Mouse (Mus musculus): Measurements from ENCODE around the gene Slc6a3. TPM values are rescaled to one million over a fixed set of nuclear protein-coding genes. Genes with fewer than 3 reads are reported as not detected.

The Slc6a3 gene
- polyA plus RNA-seq (2014; fragmentation: Illumina TruSeq; extraction: RNeasy Lipid Tissue Mini Kit (QIAGEN cat#74804); ENCODE audit: low read depth, low replicate concordance): not detected

DNA sequence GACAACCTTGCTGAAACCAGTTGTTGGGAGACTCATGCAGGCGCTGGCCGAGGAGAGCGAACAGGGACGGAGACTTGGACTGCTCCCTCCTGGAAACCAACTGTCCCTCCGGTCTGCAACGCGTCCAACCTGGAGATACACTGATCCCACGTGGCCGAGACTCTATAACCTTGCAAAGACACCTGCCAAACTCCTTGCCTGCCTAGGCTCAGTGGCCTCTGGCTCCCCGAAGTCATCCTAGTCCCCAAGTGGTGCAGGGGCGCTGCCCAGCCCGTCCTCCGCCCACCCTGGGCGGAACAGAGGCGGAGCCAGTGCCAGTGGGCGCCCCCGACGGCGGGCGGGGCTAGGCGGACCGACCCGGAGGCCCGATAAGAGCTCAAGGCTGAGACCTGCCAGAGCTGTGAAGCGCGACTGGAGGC, at the start of gene Slc6a3:
Slc6a3 (plus strand) TSS at position 345 of the 419 bp plus-strand sequence.

GRCm38 (mm10) chr13:73603522-73604155, 67.1 kb downstream of the Slc6a3 start, which contains the start of gene Clptm1l:
Gene Clptm1l (plus strand): TSS chr13:73604006.

GRCm38 (mm10) chr13:73626745-73627549, 90.4 kb downstream of the Slc6a3 start, which contains the start of gene Tert:
Gene Tert (plus strand): TSS chr13:73626911.

Other genes starting within 250 kb of the Slc6a3 start
- gene Mrpl36, start 208.2 kb upstream of the Slc6a3 start, polyA plus RNA-seq (2014; fragmentation: Illumina TruSeq; extraction: RNeasy Lipid Tissue Mini Kit (QIAGEN cat#74804); ENCODE audit: low read depth, low replicate concordance): 51.5 TPM
- gene Ndufs6, start 208.2 kb upstream of the Slc6a3 start, polyA plus RNA-seq (2014; fragmentation: Illumina TruSeq; extraction: RNeasy Lipid Tissue Mini Kit (QIAGEN cat#74804); ENCODE audit: low read depth, low replicate concordance): 165 TPM
- gene Lpcat1, start 69.5 kb upstream of the Slc6a3 start, polyA plus RNA-seq (2014; fragmentation: Illumina TruSeq; extraction: RNeasy Lipid Tissue Mini Kit (QIAGEN cat#74804); ENCODE audit: low read depth, low replicate concordance): 13.7 TPM
- gene Clptm1l, start 67.3 kb downstream of the Slc6a3 start, polyA plus RNA-seq (2014; fragmentation: Illumina TruSeq; extraction: RNeasy Lipid Tissue Mini Kit (QIAGEN cat#74804); ENCODE audit: low read depth, low replicate concordance): 165 TPM
- gene Tert, start 90.2 kb downstream of the Slc6a3 start, polyA plus RNA-seq (2014; fragmentation: Illumina TruSeq; extraction: RNeasy Lipid Tissue Mini Kit (QIAGEN cat#74804); ENCODE audit: low read depth, low replicate concordance): 2.4 TPM
- 2.8 TPM for gene Slc6a18, start 141.3 kb downstream of the Slc6a3 start, polyA plus RNA-seq (2014; fragmentation: Illumina TruSeq; extraction: RNeasy Lipid Tissue Mini Kit (QIAGEN cat#74804); ENCODE audit: low read depth, low replicate concordance)
- 1.3 TPM for gene Slc6a19, start 168.1 kb downstream of the Slc6a3 start, polyA plus RNA-seq (2014; fragmentation: Illumina TruSeq; extraction: RNeasy Lipid Tissue Mini Kit (QIAGEN cat#74804); ENCODE audit: low read depth, low replicate concordance)
- 24.9 TPM for gene Slc12a7, start 196.3 kb downstream of the Slc6a3 start, polyA plus RNA-seq (2014; fragmentation: Illumina TruSeq; extraction: RNeasy Lipid Tissue Mini Kit (QIAGEN cat#74804); ENCODE audit: low read depth, low replicate concordance)